Mouse (Mus musculus): ENCODE results near the gene Gtf2ird1. TPM values are rescaled to one million over a fixed set of nuclear protein-coding genes. Genes with fewer than 3 reads are reported as not detected.

The Gtf2ird1 gene
- total and polyA plus RNA-seq, 3 experiments, result 12.8 to 39.0 (median 13.1) TPM

DNA sequence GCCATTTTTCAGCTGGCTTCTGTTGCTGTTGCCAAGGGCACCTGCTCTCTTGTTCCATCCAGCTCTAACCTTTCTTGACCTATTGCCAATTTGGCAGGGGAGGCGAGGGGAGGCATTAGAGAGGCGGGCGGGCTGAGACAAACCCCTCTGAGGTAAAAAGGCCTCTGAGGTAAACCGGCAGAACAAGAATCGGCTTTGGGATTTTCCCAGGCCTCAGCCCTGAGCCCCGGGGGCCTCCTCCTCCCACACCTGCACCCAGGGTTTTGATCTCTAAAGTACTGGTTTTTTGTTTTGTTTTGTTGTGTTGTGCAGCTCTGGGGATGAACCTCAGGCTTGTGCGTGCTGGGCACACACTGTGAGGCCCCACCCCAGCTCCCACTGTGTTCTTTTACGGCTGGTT lies 123.8 kb downstream of the Gtf2ird1 start:
- in situ Hi-C loops (cut with MboI; ENCODE audit: low pct_ligation_motif_present, low pct_unique_long_range_greater_than_20kb, low sequenced_read_pairs), result no loop called here
- H3K9me3 ChIP-seq (replicated peaks; ENCODE audit: low read length), result peaks cover 2% of the 10 kb centered on the region
- H3K4me2 ChIP-seq (ENCODE audit: insufficient read depth, low read depth, poor library complexity, severe bottlenecking), result peak overlapping the region; percentile 27; the same call in 1 of the 2 replicates
- DNase-seq (ENCODE audit: extremely low read depth), result peak; percentile 79
- H3K27ac ChIP-seq (ENCODE audit: insufficient read depth, low read depth), result peak overlapping the region; percentile 62; the same call in 1 of the 2 replicates
- H3K4me3 ChIP-seq (replicated peaks in 1 of 3; ENCODE audit: low read depth in 2 of 3, low read length in 2 of 3, poor library complexity in 1 of 3), result no peak overlapping the region
- no peaks in the 10 kb centered on the region for H3K36me3 ChIP-seq (replicated peaks in 1 of 2; ENCODE audit: control insufficient read depth in 1 of 2, insufficient read depth in 1 of 2, low read length in 1 of 2)
- H3K4me1 ChIP-seq (ENCODE audit: control insufficient read depth in 1 of 2, insufficient read depth in 2 of 2), result peaks cover 19 to 56% of the 10 kb centered on the region in 2 experiments
- dilution Hi-C loops (cut with MboI; ENCODE audit: extremely low pct_ligation_motif_present, extremely low pct_unique_long_range_greater_than_20kb, low sequenced_read_pairs), result no loop called here
- no peaks in the 10 kb centered on the region for H3K27me3 ChIP-seq (replicated peaks)
- no peak overlapping the region for H3K9ac ChIP-seq (ENCODE audit: insufficient read depth, low read depth)
- TF ChIP-seq POLR2A (IDR thresholded peaks at IDR 0.05; ENCODE audit: low read depth, low read length), result no peak
- TF ChIP-seq ZNF384 (IDR thresholded peaks at IDR 0.05; ENCODE audit: low read depth, low read length), result peak; percentile 30; the same call in 1 of the 2 replicates
- TF ChIP-seq MXI1 (IDR thresholded peaks at IDR 0.05; ENCODE audit: low read depth, low read length), result peak; percentile 14; the same call in 1 of the 2 replicates
- no peak for TF ChIP-seq ELF1 (IDR thresholded peaks at IDR 0.05; ENCODE audit: low read depth, low read length)
- TF ChIP-seq BHLHE40 (IDR thresholded peaks at IDR 0.05; ENCODE audit: low read depth, low read length), result peak; percentile 97
- no peak for TF ChIP-seq USF2 (conservative IDR thresholded peaks at IDR 0.05; ENCODE audit: low read depth, low read length)
- TF ChIP-seq RCOR1 (conservative IDR thresholded peaks at IDR 0.05; ENCODE audit: low read depth, low read length), result peak; percentile 46; the same call in 1 of the 2 replicates
- peak; percentile 71 for TF ChIP-seq EP300 (IDR thresholded peaks at IDR 0.05; ENCODE audit: low read length)
- peak; percentile 73 for TF ChIP-seq ETS1 (conservative IDR thresholded peaks at IDR 0.05; ENCODE audit: low read depth, low read length)
- TF ChIP-seq USF1 (IDR thresholded peaks at IDR 0.05; ENCODE audit: low read depth, low read length), result no peak
- no peak for TF ChIP-seq NRF1 (IDR thresholded peaks at IDR 0.05; ENCODE audit: low read depth, low read length)
- TF ChIP-seq IRF4 (IDR thresholded peaks at IDR 0.05; ENCODE audit: low read depth, low read length), result peak; percentile 87
- TF ChIP-seq HCFC1 (IDR thresholded peaks at IDR 0.05; ENCODE audit: low read depth, low read length), result peak; percentile 36
- 0 out of 2 replicates have a peak, but pooled peaks have one; percentile 62 for TF ChIP-seq CHD1 (IDR thresholded peaks at IDR 0.05; ENCODE audit: low read depth, low read length)
- TF ChIP-seq CHD2 (IDR thresholded peaks at IDR 0.05; ENCODE audit: low read length), result 0 out of 2 replicates have a peak, but pooled peaks have one; percentile 39
- peak; percentile 90 for TF ChIP-seq TCF12 (IDR thresholded peaks at IDR 0.05; ENCODE audit: low read depth, low read length)
- 0 out of 2 replicates have a peak, but pooled peaks have one; percentile 24 for TF ChIP-seq MAFK (IDR thresholded peaks at IDR 0.05; ENCODE audit: insufficient replicate concordance, low read length)
- TF ChIP-seq MEF2A (IDR thresholded peaks at IDR 0.05; ENCODE audit: borderline replicate concordance, low read depth, low read length), result peak; percentile 74; the same call in 1 of the 2 replicates
- TF ChIP-seq MYC (IDR thresholded peaks at IDR 0.05; ENCODE audit: low read depth, low read length), result 0 out of 2 replicates have a peak, but pooled peaks have one; percentile 41
- TF ChIP-seq UBTF (IDR thresholded peaks at IDR 0.05; ENCODE audit: low read depth, low read length), result no peak
- peak; percentile 84 for TF ChIP-seq MAZ (IDR thresholded peaks at IDR 0.05; ENCODE audit: low read depth, low read length)
- no peaks in the 10 kb centered on the region for H3K79me2 ChIP-seq (replicated peaks; ENCODE audit: control insufficient read depth, extremely low read depth, insufficient read depth, poor library complexity, severe bottlenecking)

Measured in CH12.LX (cell line).